ENCODE assay signal across 9 mouse cellular contexts in the genomic region with DNA sequence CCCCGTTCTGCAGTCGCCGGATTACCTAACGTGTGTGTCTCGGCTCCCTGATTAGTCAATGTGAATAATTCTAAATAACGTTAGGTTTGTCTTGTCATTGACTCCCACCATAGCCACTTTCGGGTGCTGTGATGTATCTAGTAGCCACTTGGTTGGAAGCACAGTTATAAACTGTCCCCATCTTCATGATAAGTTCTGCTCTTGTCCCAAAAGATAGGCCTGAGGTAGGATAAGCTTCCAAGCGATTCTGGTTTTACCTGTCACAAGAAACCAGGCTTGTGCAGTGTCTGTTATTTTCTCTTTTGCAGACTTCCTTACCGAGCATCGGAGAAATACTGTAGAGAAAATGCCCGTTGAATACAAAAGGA. TPM values are rescaled to one million over a fixed set of nuclear protein-coding genes. Genes with fewer than 3 reads are reported as not detected.
DNase-seq lines count a peak whose midpoint lies in the region; ATAC-seq and TF ChIP-seq lines count a peak whose summit lies in the region.
"Had no signal": no experiment of that assay in that cellular context is flagged by ENCODE, and none has a peak within 500 bp of the region (broad histone marks: within the 10 kb centered on the region; RNA-seq: fewer than 3 reads in every experiment).

No protein-coding gene starts in this region.

- no peaks in the 10 kb centered on the region for H3K27me3 ChIP-seq in heart, embryonic 12.5 days (replicated peaks)
- no peaks in the 10 kb centered on the region for H3K27me3 ChIP-seq in forebrain, postnatal 0 days (ENCODE audit: insufficient read depth, low read length)

- H3K9ac ChIP-seq in heart, embryonic 12.5 days: peak overlapping the region; percentile 86
- H3K9ac ChIP-seq in ES-E14 (ENCODE audit: insufficient read depth, low read depth, low read length, poor library complexity, severe bottlenecking): peak overlapping the region; percentile 98
- H3K9ac ChIP-seq in forebrain, postnatal 0 days: peak overlapping the region; percentile 70

- in situ Hi-C loops in ES-E14 (cut with MboI; ENCODE audit: low sequenced_read_pairs in 2 of 2, unreplicated experiment in 2 of 2): no loop called here

- no peak for DNase-seq in heart, postnatal 14 days
- peak; percentile 6 for DNase-seq in ES-E14 (ENCODE audit: low read depth, low spot score)
- DNase-seq in forebrain, postnatal 0 days: no peak
- no peak for DNase-seq in embryo, embryonic 10 days (ENCODE audit: low spot score)
- no peak for DNase-seq in left cerebral cortex, postnatal 25 days (ENCODE audit: low spot score in 2 of 2)

- intact Hi-C loops in heart, postnatal 14 days (cut with DNase I): no loop called here
- intact Hi-C loops in left cerebral cortex, postnatal 25 days (cut with DNase I): loop anchor here (2.0 kb wide), 1 partner anchor 142 kb away; no protein-coding TSS in a partner anchor

- peak overlapping the region; percentile 57; the same call in 1 of the 2 replicates for H3K27ac ChIP-seq in heart, embryonic 12.5 days (ENCODE audit: poor library complexity, severe bottlenecking)
- peak overlapping the region; percentile 51 for H3K27ac ChIP-seq in ES-E14 (ENCODE audit: insufficient read depth, low read depth, low read length, poor library complexity, severe bottlenecking)
- H3K27ac ChIP-seq in forebrain, postnatal 0 days (ENCODE audit: low read depth, low read length): peak overlapping the region; percentile 62

- TF ChIP-seq CTCF in forebrain, postnatal 0 days (IDR thresholded peaks at IDR 0.05; ENCODE audit: low read depth): no peak

- H3K9me3 ChIP-seq in heart, embryonic 12.5 days (replicated peaks): no peaks in the 10 kb centered on the region
- H3K9me3 ChIP-seq in ES-E14 (ENCODE audit: control insufficient read depth, insufficient read depth, low read depth, low read length): no peaks in the 10 kb centered on the region
- no peaks in the 10 kb centered on the region for H3K9me3 ChIP-seq in forebrain, postnatal 0 days (ENCODE audit: low read length)

- H3K36me3 ChIP-seq in heart, embryonic 12.5 days: 0 out of 2 replicates have a peak, but pooled peaks cover 4% of the 10 kb centered on the region
- 0 out of 2 replicates have a peak, but pooled peaks cover 2% of the 10 kb centered on the region for H3K36me3 ChIP-seq in ES-E14 (ENCODE audit: control insufficient read depth, insufficient read depth, low read length, poor library complexity, severe bottlenecking)
- H3K36me3 ChIP-seq in forebrain, postnatal 0 days (ENCODE audit: insufficient read depth): no peaks in the 10 kb centered on the region

- peak overlapping the region; percentile 75 for H3K4me2 ChIP-seq in heart, embryonic 12.5 days
- H3K4me2 ChIP-seq in forebrain, postnatal 0 days (ENCODE audit: low read depth): peak overlapping the region; percentile 66

- WGBS in heart, embryonic 12.5 days: 9% methylated on average over 11 of the region's 11 CpGs
- 6% methylated on average over 11 of the region's 11 CpGs for WGBS in forebrain, postnatal 0 days

- peaks cover 11% of the 10 kb centered on the region for H3K4me1 ChIP-seq in heart, embryonic 12.5 days (replicated peaks)
- H3K4me1 ChIP-seq in ES-E14 (ENCODE audit: control insufficient read depth in 2 of 2, insufficient read depth in 2 of 2, low read length in 2 of 2, poor library complexity in 1 of 2): no peaks in the 10 kb centered on the region
- H3K4me1 ChIP-seq in forebrain, postnatal 0 days (ENCODE audit: insufficient read depth): peaks cover 6% of the 10 kb centered on the region; the same call in 1 of the 2 replicates

- no peak for ATAC-seq in heart, embryonic 12.5 days (ENCODE audit: insufficient number of reproducible peaks, low FRiP score)
- ATAC-seq in forebrain, postnatal 0 days: no peak
- peak; percentile 42 for ATAC-seq in megakaryocyte-erythroid progenitor cell, adult 5-6 weeks (replicated peaks; ENCODE audit: low FRiP score, low TSS enrichment, poor library complexity, severe bottlenecking)
- ATAC-seq in granulocyte monocyte progenitor cell, adult 5-6 weeks (replicated peaks; ENCODE audit: poor library complexity, severe bottlenecking): no peak

- peak overlapping the region; percentile 85 for H3K4me3 ChIP-seq in heart, embryonic 12.5 days
- peak overlapping the region; percentile 68 to 95 for H3K4me3 ChIP-seq in ES-E14 (ENCODE audit: insufficient read depth in 1 of 2, low read depth in 1 of 2, low read length in 2 of 2, poor library complexity in 1 of 2, severe bottlenecking in 1 of 2)
- peak overlapping the region; percentile 72 for H3K4me3 ChIP-seq in forebrain, postnatal 0 days (ENCODE audit: low read depth, low read length)

TF ChIP-seq in ES-E14, 5 proteins besides CTCF, POLR2A, EP300 and RAD21:
- TF ChIP-seq MAFK (IDR thresholded peaks at IDR 0.05; ENCODE audit: insufficient read depth, low read depth, low read length) (no peak), CHD2 (IDR thresholded peaks at IDR 0.05; ENCODE audit: low read depth, low read length) (no peak), ZC3H11A (IDR thresholded peaks at IDR 0.05; ENCODE audit: borderline replicate concordance, low read depth, low read length) (no peak), HCFC1 (IDR thresholded peaks at IDR 0.05; ENCODE audit: borderline replicate concordance, insufficient read depth, low read length) (no peak), ZNF384 (IDR thresholded peaks at IDR 0.05; ENCODE audit: low read depth, low read length) (no peak)

RNA-seq across cellular contexts. Expression of gene Brca2, which starts 0.4 kb away (rescaled TPM):
- polyA plus RNA-seq in heart, embryonic 12.5 days (2016; fragmentation: Nextera tagmentation; extraction: Ambion mirVana): 15.9 and 21.8 TPM in 2 replicates
- 1 to 10 TPM; 4.4 TPM for total RNA-seq in heart, postnatal 14 days (2021)
- total RNA-seq in ES-E14 (2012; rRNA removed): 49.7 and 77.9 TPM in 2 replicates
- 9.8 and 12.2 TPM in 2 replicates for total RNA-seq in forebrain, postnatal 0 days (2014; rRNA removed)
- polyA plus RNA-seq in forebrain, postnatal 0 days (2015; fragmentation: Nextera tagmentation; extraction: Ambion mirVana): 5.2 and 9.7 TPM in 2 replicates
- total RNA-seq in megakaryocyte-erythroid progenitor cell, adult 5-6 weeks (2014; fragmentation: Nextera tagmentation): 55.6 and 86.4 TPM in 2 replicates
- 28.6 and 62.9 TPM in 2 replicates for total RNA-seq in megakaryocyte-erythroid progenitor cell, adult 5-6 weeks (2017)
- total RNA-seq in granulocyte monocyte progenitor cell, adult 5-6 weeks (2014; fragmentation: Nextera tagmentation): 41.9 and 56.0 TPM in 2 replicates
- total RNA-seq in granulocyte monocyte progenitor cell, adult 5-6 weeks (2017): 37.4 and 38.8 TPM in 2 replicates
- 1 to 10 TPM; 5.7 to 6.0 TPM for total RNA-seq in left cerebral cortex, postnatal 25 days (2021)

RNA-seq across cellular contexts. Expression of gene Zar1l, which starts 4.9 kb away (rescaled TPM):
- polyA plus RNA-seq in heart, embryonic 12.5 days (2016; fragmentation: Nextera tagmentation; extraction: Ambion mirVana): not detected in 2 replicates
- total RNA-seq in heart, postnatal 14 days (2021): not detected
- not detected in 2 replicates for total RNA-seq in ES-E14 (2012; rRNA removed)
- 0.43 TPM in 1 of 2 replicates, not detected in the other for total RNA-seq in forebrain, postnatal 0 days (2014; rRNA removed)
- polyA plus RNA-seq in forebrain, postnatal 0 days (2015; fragmentation: Nextera tagmentation; extraction: Ambion mirVana): not detected in 2 replicates
- not detected in 2 replicates for total RNA-seq in megakaryocyte-erythroid progenitor cell, adult 5-6 weeks (2014; fragmentation: Nextera tagmentation)
- total RNA-seq in megakaryocyte-erythroid progenitor cell, adult 5-6 weeks (2017): not detected in 2 replicates
- total RNA-seq in granulocyte monocyte progenitor cell, adult 5-6 weeks (2014; fragmentation: Nextera tagmentation): not detected in 2 replicates
- not detected in 2 replicates for total RNA-seq in granulocyte monocyte progenitor cell, adult 5-6 weeks (2017)
- 1 to 10 TPM; 1.2 to 1.7 TPM for total RNA-seq in left cerebral cortex, postnatal 25 days (2021)
- total RNA-seq: hematopoietic stem cell, adult 5-6 weeks had no signal
